Mouse (Mus musculus): Measurements from ENCODE around the gene Pds5b.

DNA sequence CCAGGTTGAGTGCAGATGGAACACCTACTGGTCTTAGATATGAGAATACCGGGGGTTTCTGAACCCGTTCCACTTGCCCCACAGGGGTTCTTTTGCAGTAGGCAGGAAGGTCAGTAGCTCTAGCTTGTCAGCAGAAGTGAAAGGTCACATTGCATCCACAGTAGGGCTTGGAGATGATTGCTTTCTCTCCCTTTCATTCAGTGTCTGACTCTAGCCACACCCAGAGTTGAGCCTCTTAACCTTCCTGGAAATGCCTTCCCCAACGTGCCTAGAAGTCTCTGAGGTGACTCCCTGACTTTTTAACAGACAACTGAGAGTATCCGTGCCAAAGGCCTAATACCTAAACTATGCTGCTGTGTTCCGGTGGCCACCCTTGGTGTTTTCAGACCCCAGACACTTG lies 146.0 kb downstream of the Pds5b start:
- TF ChIP-seq POLR2A (IDR thresholded peaks at IDR 0.05; ENCODE audit: insufficient read length, low read depth) (no peak), TCF12 (IDR thresholded peaks at IDR 0.05; ENCODE audit: insufficient read depth, poor library complexity, severe bottlenecking) (no peak)
